In the genomic region with DNA sequence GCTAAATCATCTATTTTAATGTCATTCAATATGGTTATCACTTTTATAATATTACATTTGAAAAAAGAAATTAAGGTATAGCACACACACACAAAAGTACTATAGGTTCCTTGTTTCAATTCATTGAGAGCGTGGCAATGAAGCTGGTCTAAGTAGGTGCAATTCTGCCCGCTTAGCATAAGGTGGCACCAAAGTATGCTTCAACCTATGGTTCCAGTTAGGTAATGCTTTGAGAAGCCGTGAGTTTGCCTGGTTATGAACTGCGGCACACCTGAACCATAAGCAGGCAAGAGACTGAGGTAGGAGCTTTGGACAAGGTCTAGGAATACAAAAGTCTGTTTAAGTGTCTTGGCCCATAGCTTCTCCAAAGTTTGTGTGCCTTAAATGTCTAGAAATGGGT, we compare ENCODE assay signal across 1 mouse cellular context.
TF ChIP-seq lines count a peak whose summit lies in the region.

No protein-coding gene starts in this region.

TF ChIP-seq in CH12.LX, 34 proteins besides CTCF, POLR2A, EP300 and RAD21 (continued from another document):
- no peak for TF ChIP-seq SIN3A (IDR thresholded peaks at IDR 0.05; ENCODE audit: low read length)
- no peak for TF ChIP-seq MEF2A (IDR thresholded peaks at IDR 0.05; ENCODE audit: borderline replicate concordance, low read depth, low read length)
- TF ChIP-seq JUND (conservative IDR thresholded peaks at IDR 0.05; ENCODE audit: low read depth, low read length) = peak; percentile 9; the same call in 1 of the 2 replicates
